Mouse (Mus musculus): Measurements from ENCODE around the gene Tbca. TPM values are rescaled to one million over a fixed set of nuclear protein-coding genes. Genes with fewer than 3 reads are reported as not detected.

Tbca gene
- total RNA-seq, 1 experiment: 244 TPM

- H3K4me1 ChIP-seq (ENCODE audit: control insufficient read depth in 2 of 2, insufficient read depth in 2 of 2, low read length in 2 of 2, poor library complexity in 1 of 2): peaks cover 18 to 20% of the 10 kb centered on the region in 2 experiments
- TF ChIP-seq ZNF384 (IDR thresholded peaks at IDR 0.05; ENCODE audit: low read depth, low read length): no peak
- TF ChIP-seq CHD2 (IDR thresholded peaks at IDR 0.05; ENCODE audit: low read depth, low read length): no peak
- no peak for TF ChIP-seq HCFC1 (IDR thresholded peaks at IDR 0.05; ENCODE audit: borderline replicate concordance, insufficient read depth, low read length)
- TF ChIP-seq MAFK (IDR thresholded peaks at IDR 0.05; ENCODE audit: insufficient read depth, low read depth, low read length): no peak
- no peak for TF ChIP-seq ZC3H11A (IDR thresholded peaks at IDR 0.05; ENCODE audit: borderline replicate concordance, low read depth, low read length)
- in situ Hi-C loops (cut with MboI; ENCODE audit: low sequenced_read_pairs in 2 of 2, unreplicated experiment in 2 of 2): no loop called here
- DNase-seq (ENCODE audit: low read depth, low spot score): no peak
- peak overlapping the region; percentile 25 for H3K27ac ChIP-seq (ENCODE audit: insufficient read depth, low read depth, low read length, poor library complexity, severe bottlenecking)
- peak overlapping the region in 1 of 2 experiments; percentile 35; a peak in 1 of 4 replicates for H3K4me3 ChIP-seq (ENCODE audit: insufficient read depth in 1 of 2, low read depth in 1 of 2, low read length in 2 of 2, poor library complexity in 1 of 2, severe bottlenecking in 1 of 2)
- H3K9ac ChIP-seq (ENCODE audit: insufficient read depth, low read depth, low read length, poor library complexity, severe bottlenecking): no peak overlapping the region
- H3K36me3 ChIP-seq (ENCODE audit: control insufficient read depth, insufficient read depth, low read length, poor library complexity, severe bottlenecking): no peaks in the 10 kb centered on the region
- no peaks in the 10 kb centered on the region for H3K9me3 ChIP-seq (ENCODE audit: control insufficient read depth, insufficient read depth, low read depth, low read length)
These were observed 74.0 kb downstream of the Tbca start for GRCm38 (mm10) chr13:94862491-94863230.

GRCm38 (mm10) chr13:94866906-94867305 is 78.2 kb downstream of the Tbca start:
- no peak for DNase-seq (ENCODE audit: low read depth, low spot score)
- no peaks in the 10 kb centered on the region for H3K9me3 ChIP-seq (ENCODE audit: control insufficient read depth, insufficient read depth, low read depth, low read length)
- H3K4me3 ChIP-seq (ENCODE audit: insufficient read depth in 1 of 2, low read depth in 1 of 2, low read length in 2 of 2, poor library complexity in 1 of 2, severe bottlenecking in 1 of 2): no peak overlapping the region
- no peak for TF ChIP-seq CHD2 (IDR thresholded peaks at IDR 0.05; ENCODE audit: low read depth, low read length)
- no peak for TF ChIP-seq ZC3H11A (IDR thresholded peaks at IDR 0.05; ENCODE audit: borderline replicate concordance, low read depth, low read length)
- TF ChIP-seq ZNF384 (IDR thresholded peaks at IDR 0.05; ENCODE audit: low read depth, low read length): no peak
- TF ChIP-seq MAFK (IDR thresholded peaks at IDR 0.05; ENCODE audit: insufficient read depth, low read depth, low read length): no peak
- TF ChIP-seq HCFC1 (IDR thresholded peaks at IDR 0.05; ENCODE audit: borderline replicate concordance, insufficient read depth, low read length): no peak
- H3K36me3 ChIP-seq (ENCODE audit: control insufficient read depth, insufficient read depth, low read length, poor library complexity, severe bottlenecking): no peaks in the 10 kb centered on the region
- H3K9ac ChIP-seq (ENCODE audit: insufficient read depth, low read depth, low read length, poor library complexity, severe bottlenecking): no peak overlapping the region
- H3K4me1 ChIP-seq (ENCODE audit: control insufficient read depth in 2 of 2, insufficient read depth in 2 of 2, low read length in 2 of 2, poor library complexity in 1 of 2): peaks cover 6 to 7% of the 10 kb centered on the region in 2 experiments
- in situ Hi-C loops (cut with MboI; ENCODE audit: low sequenced_read_pairs in 2 of 2, unreplicated experiment in 2 of 2): no loop called here
- no peak overlapping the region for H3K27ac ChIP-seq (ENCODE audit: insufficient read depth, low read depth, low read length, poor library complexity, severe bottlenecking)

- Histone ChIP-seq H3K4me1 (ENCODE audit: control insufficient read depth in 2 of 2, insufficient read depth in 2 of 2, low read length in 2 of 2, poor library complexity in 1 of 2) (peaks cover 2 to 5% of the 10 kb centered on the region in 2 experiments), H3K36me3 (ENCODE audit: control insufficient read depth, insufficient read depth, low read length, poor library complexity, severe bottlenecking) (no peaks in the 10 kb centered on the region), H3K4me3 (ENCODE audit: insufficient read depth in 1 of 2, low read depth in 1 of 2, low read length in 2 of 2, poor library complexity in 1 of 2, severe bottlenecking in 1 of 2) (no peak overlapping the region), H3K27ac (ENCODE audit: insufficient read depth, low read depth, low read length, poor library complexity, severe bottlenecking) (no peak overlapping the region), H3K9me3 (ENCODE audit: control insufficient read depth, insufficient read depth, low read depth, low read length) (no peaks in the 10 kb centered on the region), H3K9ac (ENCODE audit: insufficient read depth, low read depth, low read length, poor library complexity, severe bottlenecking) (no peak overlapping the region)
- TF ChIP-seq ZNF384 (IDR thresholded peaks at IDR 0.05; ENCODE audit: low read depth, low read length) (no peak), HCFC1 (IDR thresholded peaks at IDR 0.05; ENCODE audit: borderline replicate concordance, insufficient read depth, low read length) (no peak), MAFK (IDR thresholded peaks at IDR 0.05; ENCODE audit: insufficient read depth, low read depth, low read length) (no peak), ZC3H11A (IDR thresholded peaks at IDR 0.05; ENCODE audit: borderline replicate concordance, low read depth, low read length) (no peak), CHD2 (IDR thresholded peaks at IDR 0.05; ENCODE audit: low read depth, low read length) (no peak)
- in situ Hi-C loops (cut with MboI; ENCODE audit: low sequenced_read_pairs in 2 of 2, unreplicated experiment in 2 of 2): no loop called here
- DNase-seq (ENCODE audit: low read depth, low spot score): no peak
These were observed 79.1 kb downstream of the Tbca start for GRCm38 (mm10) chr13:94867772-94868171.

- TF ChIP-seq HCFC1 (IDR thresholded peaks at IDR 0.05; ENCODE audit: borderline replicate concordance, insufficient read depth, low read length) (no peak), MAFK (IDR thresholded peaks at IDR 0.05; ENCODE audit: insufficient read depth, low read depth, low read length) (no peak), ZC3H11A (IDR thresholded peaks at IDR 0.05; ENCODE audit: borderline replicate concordance, low read depth, low read length) (no peak), ZNF384 (IDR thresholded peaks at IDR 0.05; ENCODE audit: low read depth, low read length) (no peak), CHD2 (IDR thresholded peaks at IDR 0.05; ENCODE audit: low read depth, low read length) (no peak)
- no peak for DNase-seq (ENCODE audit: low read depth, low spot score)
- Histone ChIP-seq H3K36me3 (ENCODE audit: control insufficient read depth, insufficient read depth, low read length, poor library complexity, severe bottlenecking) (no peaks in the 10 kb centered on the region), H3K27ac (ENCODE audit: insufficient read depth, low read depth, low read length, poor library complexity, severe bottlenecking) (no peak overlapping the region), H3K4me1 (ENCODE audit: control insufficient read depth in 2 of 2, insufficient read depth in 2 of 2, low read length in 2 of 2, poor library complexity in 1 of 2) (peaks cover 0 to 5% of the 10 kb centered on the region in 2 experiments; a peak in 1 of 4 replicates), H3K9me3 (ENCODE audit: control insufficient read depth, insufficient read depth, low read depth, low read length) (no peaks in the 10 kb centered on the region), H3K9ac (ENCODE audit: insufficient read depth, low read depth, low read length, poor library complexity, severe bottlenecking) (peak overlapping the region; percentile 77), H3K4me3 (ENCODE audit: insufficient read depth in 1 of 2, low read depth in 1 of 2, low read length in 2 of 2, poor library complexity in 1 of 2, severe bottlenecking in 1 of 2) (peak overlapping the region; percentile 71 to 88)
- in situ Hi-C loops (cut with MboI; ENCODE audit: low sequenced_read_pairs in 2 of 2, unreplicated experiment in 2 of 2): no loop called here
These were observed 79.8 kb downstream of the Tbca start for GRCm38 (mm10) chr13:94868478-94868950.

Data from ES-E14 (cell line).